Mouse (Mus musculus) thymus, adult 2 months (tissue): ENCODE results near the gene Skp1a. TPM values are rescaled to one million over a fixed set of nuclear protein-coding genes. Genes with fewer than 3 reads are reported as not detected.

Experiments
- DNase-seq: peaks from one replicate; pipeline ENCODE4 v3.0.0; 2021
- H3K27ac ChIP-seq: fragments of 200-500 bp; 2 replicates; pipeline ENCODE4 v1.5.1; 2012; ENCODE audit warnings: low read length, control low read depth; ENCODE audit not compliant: control insufficient read depth, insufficient read depth
- H3K27me3 ChIP-seq: fragments of 200-500 bp; 2 replicates; pipeline ENCODE4 v1.6.1; 2012; ENCODE audit warnings: mild to moderate bottlenecking, low read length, moderate library complexity, mixed read lengths; ENCODE audit not compliant: control insufficient read depth, insufficient read depth
- H3K36me3 ChIP-seq: fragments of 200-500 bp; 2 replicates; pipeline ENCODE4 v1.6.1; 2012; ENCODE audit warnings: mild to moderate bottlenecking, low read length, moderate library complexity; ENCODE audit not compliant: control insufficient read depth, insufficient read depth
- H3K4me1 ChIP-seq: fragments of 200-500 bp; replicated peaks from 2 replicates; pipeline ENCODE4 v1.6.1; 2012; ENCODE audit warnings: low read length; ENCODE audit not compliant: control insufficient read depth, insufficient read depth
- H3K4me3 ChIP-seq: fragments of 200-500 bp; 2 replicates; pipeline ENCODE4 v1.5.1; 2012; ENCODE audit warnings: mild to moderate bottlenecking, low read length, control low read depth, moderate library complexity; ENCODE audit not compliant: control insufficient read depth, insufficient read depth
- CTCF ChIP-seq: fragments of 200-500 bp; IDR thresholded peaks from 2 replicates; pipeline ENCODE4 v1.5.1; 2012; ENCODE audit warnings: mild to moderate bottlenecking, control low read depth, low read length, moderate library complexity, borderline replicate concordance; ENCODE audit not compliant: control insufficient read depth, poor library complexity, insufficient read depth; ENCODE audit errors: extremely low read depth
- POLR2A ChIP-seq: fragments of 200-500 bp; IDR thresholded peaks from 2 replicates; pipeline ENCODE4 v1.6.1; 2012; ENCODE audit warnings: mild to moderate bottlenecking, low read length, control low read depth, moderate library complexity; ENCODE audit not compliant: control insufficient read depth, poor library complexity, insufficient read depth; ENCODE audit errors: extremely low read depth
- WGBS: fragments of 180-500 bp; shearing (Covaris S2); methylation state at CpG from one replicate; pipeline ENCODE4 v1.1.7; 2018; 5-methylcytosine and 5-hydroxymethylcytosine counted together
- polyA plus RNA-seq: library from polyadenylated mRNA; depleted of rRNA; stranded (reverse); fragments of >200 nt; gene quantifications from 2 replicates; pipeline ENCODE4 v1.2.3, GENCODE M21; 2012

Gene Skp1a
- polyA plus RNA-seq, 1 experiment = 35.9 TPM

DNA sequence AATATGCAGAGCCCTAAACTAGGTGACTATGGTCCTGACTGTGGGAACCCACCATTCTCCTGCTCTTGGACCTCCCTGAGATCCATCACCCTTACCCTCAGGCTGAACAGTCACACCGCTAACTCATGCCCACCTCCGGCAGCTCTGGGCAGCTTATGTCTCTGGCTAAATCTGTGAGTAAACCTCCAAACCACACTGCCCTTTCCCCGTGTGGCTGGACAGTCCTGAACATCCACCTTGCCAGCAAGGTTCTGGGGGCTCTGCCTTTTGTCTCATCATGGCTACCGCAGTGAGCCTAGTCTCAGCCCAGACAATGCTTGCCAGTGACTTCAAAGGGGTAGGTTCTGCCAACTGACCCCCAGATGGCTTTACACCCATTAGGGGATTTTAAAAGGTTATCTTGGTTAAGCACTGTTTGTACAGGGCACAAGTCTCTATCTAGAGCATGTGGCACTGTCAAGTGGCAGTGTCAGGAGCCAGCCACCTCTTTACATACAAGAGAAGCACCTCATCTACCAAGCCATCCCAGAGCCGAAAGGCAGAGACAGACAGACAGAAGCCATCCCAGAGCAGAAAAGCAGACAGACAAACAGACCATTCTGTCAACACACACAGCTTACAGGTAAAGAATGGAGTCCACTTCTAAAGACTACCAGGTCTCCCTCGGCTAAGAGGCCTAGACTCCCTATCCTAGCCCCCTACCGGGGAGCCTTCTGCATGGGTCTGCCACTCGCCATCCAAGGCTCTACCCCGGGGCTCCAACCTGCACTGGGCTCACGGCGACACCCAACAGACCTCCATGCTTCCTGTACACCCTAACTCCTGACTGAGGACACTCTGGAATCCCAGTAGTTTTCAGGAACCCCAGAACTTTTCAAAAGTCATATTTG lies 49.0 kb downstream of the Skp1a start:
- TF ChIP-seq POLR2A (no peak), CTCF (no peak)
- H3K4me1 ChIP-seq = peaks cover 22% of the 10 kb centered on the region
- no peaks in the 10 kb centered on the region for H3K27me3 ChIP-seq
- peak overlapping the region; percentile 90 for H3K4me3 ChIP-seq
- peak overlapping the region; percentile 96 for H3K27ac ChIP-seq
- 19% methylated on average over 11 of the region's 11 CpGs for WGBS
- DNase-seq = peak; percentile 57
- H3K36me3 ChIP-seq = peaks cover 62% of the 10 kb centered on the region

DNA sequence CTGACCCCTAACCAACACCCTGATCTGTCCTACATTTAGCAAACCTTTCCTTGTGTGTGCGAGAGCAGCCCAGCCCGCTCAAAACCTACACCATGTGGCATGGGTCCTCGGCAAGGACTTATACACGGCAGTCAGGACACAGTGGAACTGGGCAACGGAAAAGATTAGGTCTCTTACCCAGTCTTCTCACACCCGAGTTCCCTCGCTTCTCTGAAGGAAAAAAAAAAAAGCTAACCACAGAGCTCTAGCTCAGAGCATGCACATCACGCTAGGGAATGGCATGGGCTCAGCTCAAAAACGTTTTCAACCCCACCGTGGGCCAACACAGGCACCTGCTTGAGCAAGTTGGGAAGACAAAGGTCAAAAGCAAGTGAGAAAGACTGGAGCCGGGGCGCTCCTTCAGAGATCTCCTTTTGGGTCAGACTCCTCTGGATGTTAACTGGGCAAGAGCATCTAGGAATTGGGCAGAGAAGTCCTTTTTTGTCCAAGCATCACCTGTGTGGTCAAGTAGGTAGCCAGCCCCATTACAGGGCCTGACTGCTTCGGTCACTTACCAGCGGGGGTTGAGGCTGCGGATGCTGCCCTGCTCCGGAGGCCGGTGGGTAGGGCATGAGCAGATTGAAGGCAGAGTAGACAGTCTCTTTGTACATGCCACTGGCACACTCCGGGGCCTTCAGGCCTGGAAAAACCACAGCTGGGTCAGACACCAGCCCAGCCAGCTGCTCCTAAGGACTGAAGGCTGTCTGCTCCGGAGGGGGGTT lies 50.0 kb downstream of the Skp1a start:
- TF ChIP-seq CTCF (no peak), POLR2A (no peak)
- peak overlapping the region; percentile 90 for H3K4me3 ChIP-seq
- H3K36me3 ChIP-seq = peaks cover 53% of the 10 kb centered on the region
- no peaks in the 10 kb centered on the region for H3K27me3 ChIP-seq
- H3K27ac ChIP-seq = peak overlapping the region; percentile 96
- H3K4me1 ChIP-seq = peaks cover 31% of the 10 kb centered on the region
- DNase-seq = no peak
- WGBS = 12% methylated on average over 19 of the region's 19 CpGs

DNA sequence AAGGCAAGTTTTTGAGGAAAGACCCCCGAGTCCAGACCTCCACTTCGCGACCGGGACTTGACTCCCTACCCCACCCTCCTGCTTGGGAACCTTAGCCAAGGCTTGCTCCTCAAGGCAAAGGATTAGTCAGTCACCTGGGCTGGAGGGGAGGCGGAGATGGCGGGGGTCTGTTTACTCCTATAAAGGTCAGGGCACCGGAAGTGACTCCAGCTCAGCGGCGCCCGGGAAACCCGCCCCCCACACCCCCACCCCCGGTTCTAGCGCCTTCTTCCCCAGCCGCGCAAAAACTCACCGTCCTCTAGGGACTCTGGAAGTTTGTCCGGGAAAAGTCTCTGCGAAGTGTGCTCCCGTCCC lies 50.6 kb downstream of the Skp1a start:
- TF ChIP-seq CTCF (no peak), POLR2A (peak; percentile 75; the same call in 1 of the 2 replicates)
- under 1% methylated on average over 18 of the region's 19 CpGs for WGBS
- peak overlapping the region; percentile 96 for H3K27ac ChIP-seq
- H3K4me3 ChIP-seq = peak overlapping the region; percentile 90
- peaks cover 47% of the 10 kb centered on the region for H3K36me3 ChIP-seq
- peak; percentile 85 for DNase-seq
- peaks cover 37% of the 10 kb centered on the region for H3K4me1 ChIP-seq
- H3K27me3 ChIP-seq = no peaks in the 10 kb centered on the region

DNA sequence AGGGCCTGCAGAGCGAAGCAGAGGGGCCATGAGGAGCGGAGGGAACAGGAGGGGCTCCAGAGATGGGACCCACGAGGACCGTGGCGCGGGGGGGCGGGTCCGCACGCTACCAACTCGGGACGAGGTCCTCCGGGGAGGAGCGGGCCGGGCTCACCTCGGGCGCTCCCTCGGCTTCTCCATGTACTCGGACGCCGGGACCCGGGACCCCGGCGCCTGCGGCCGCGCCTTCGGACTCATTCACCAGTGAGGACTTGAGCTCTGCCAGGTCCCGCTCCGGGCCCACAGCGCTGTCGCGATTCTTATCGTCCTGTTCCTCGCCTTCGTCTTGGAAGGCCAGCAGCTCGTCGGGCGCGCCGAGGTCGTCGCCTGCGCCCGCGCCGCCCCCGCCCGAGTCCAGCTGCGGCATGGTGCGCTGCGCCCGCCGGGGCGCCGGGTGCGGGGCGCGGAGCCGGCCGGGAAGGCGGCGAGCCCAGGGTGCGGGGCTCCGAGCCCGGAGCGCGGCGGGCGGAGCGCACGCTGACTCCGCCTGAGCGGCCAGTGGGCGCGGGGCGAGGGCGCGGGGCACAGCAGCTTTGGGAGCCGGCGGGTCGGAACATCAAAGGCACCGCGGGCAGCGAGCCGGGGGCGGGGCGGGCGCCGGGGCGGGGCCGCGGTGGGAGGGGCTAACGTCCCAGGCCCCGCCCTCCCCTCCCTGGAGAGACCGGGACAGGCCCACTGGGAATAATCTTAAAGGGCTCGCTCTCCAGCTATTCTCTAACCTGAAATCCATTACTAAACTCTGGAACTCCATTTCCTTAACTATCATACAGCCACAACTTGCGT lies 51.2 kb downstream of the Skp1a start, which contains the start of gene Tcf7:
Tcf7 (minus strand) TSS at position 241 of the 822 bp plus-strand sequence.
- H3K4me1 ChIP-seq = peaks cover 41% of the 10 kb centered on the region
- WGBS = 1% methylated on average over 95 of the region's 97 CpGs
- peak within 1 kb of the TSS; percentile 90 for H3K4me3 ChIP-seq
- DNase-seq = peak; percentile 77
- H3K27ac ChIP-seq = peak within 1 kb of the TSS; percentile 96
- peaks cover 41% of the 10 kb centered on the region for H3K36me3 ChIP-seq
- H3K27me3 ChIP-seq = no peaks in the 10 kb centered on the region
- TF ChIP-seq POLR2A (peak; percentile 80), CTCF (peak; percentile 38; the same call in 1 of the 2 replicates)

DNA sequence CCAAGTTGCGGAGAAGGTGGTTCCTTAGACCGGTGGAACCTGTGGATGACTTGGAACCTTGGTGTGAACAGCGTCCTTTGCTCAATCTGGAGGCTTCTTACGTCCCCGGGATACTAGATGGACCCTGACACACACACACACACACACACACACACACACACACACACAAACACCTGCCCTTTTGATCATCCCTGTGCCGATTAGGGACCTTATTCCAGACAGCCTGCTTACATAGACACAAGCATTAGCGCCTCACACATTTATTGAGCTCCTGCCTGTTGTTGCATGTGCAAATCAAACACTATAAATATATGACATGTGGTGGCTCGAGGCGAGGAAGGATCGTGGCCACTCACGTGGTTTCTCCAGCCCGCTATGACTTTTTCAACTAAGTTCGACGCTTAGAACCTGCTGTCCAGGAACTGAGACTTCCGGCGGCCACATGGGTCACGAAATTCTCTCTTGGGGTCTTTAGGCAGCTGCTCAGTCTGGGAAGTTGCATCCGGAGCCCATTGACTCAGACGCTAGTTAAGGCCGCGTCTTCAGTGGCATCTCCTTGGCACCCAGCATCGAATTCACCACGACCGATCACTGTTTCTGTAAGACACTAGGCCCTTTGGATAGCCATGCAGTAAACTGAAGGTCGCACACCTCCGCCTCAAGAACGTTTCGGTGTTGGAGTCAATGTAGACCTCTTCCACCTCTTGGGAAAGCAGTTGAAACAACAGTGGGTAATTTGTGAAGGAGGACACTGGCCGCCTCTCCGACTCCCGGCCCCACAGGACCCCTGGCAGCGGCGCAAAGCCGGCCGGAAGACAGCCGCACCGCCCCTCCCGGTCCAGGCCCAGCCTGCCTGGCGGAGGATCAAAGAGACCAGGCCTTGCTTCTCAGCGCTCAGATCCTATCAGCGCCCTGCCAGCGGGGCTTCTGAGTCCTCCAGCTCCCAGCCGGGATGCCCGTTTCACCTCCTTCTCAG lies 52.1 kb downstream of the Skp1a start:
- Histone ChIP-seq H3K4me3 (peak overlapping the region; percentile 90), H3K27me3 (no peaks in the 10 kb centered on the region), H3K27ac (peak overlapping the region; percentile 84), H3K36me3 (peaks cover 32% of the 10 kb centered on the region), H3K4me1 (peaks cover 41% of the 10 kb centered on the region)
- DNase-seq = peak; percentile 73
- WGBS = 9% methylated on average over 44 of the region's 44 CpGs
- TF ChIP-seq POLR2A = 0 out of 2 replicates have a peak, but pooled peaks have one; percentile 24
- TF ChIP-seq CTCF = no peak; the same call in 1 of the 2 replicates
